In genomic region chr12:16875678-16876077, GRCm38 (mm10) we compare ENCODE assay signal across 12 mouse cellular contexts. TPM values are rescaled to one million over a fixed set of nuclear protein-coding genes. Genes with fewer than 3 reads are reported as not detected.
DNase-seq lines count a peak whose midpoint lies in the region; ATAC-seq and TF ChIP-seq lines count a peak whose summit lies in the region.
"Had no signal": no experiment of that assay in that cellular context is flagged by ENCODE, and none has a peak within 500 bp of the region (broad histone marks: within the 10 kb centered on the region; RNA-seq: fewer than 3 reads in every experiment).

No protein-coding gene starts in this region.

- no peaks in the 10 kb centered on the region for H3K36me3 ChIP-seq in heart, embryonic 12.5 days
- no peaks in the 10 kb centered on the region for H3K36me3 ChIP-seq in liver, embryonic 15.5 days (replicated peaks)
- H3K36me3 ChIP-seq: G1E had no signal

- H3K27ac ChIP-seq in heart, embryonic 12.5 days (ENCODE audit: poor library complexity, severe bottlenecking), result no peak overlapping the region
- no peak overlapping the region; the same call in 1 of the 2 replicates for H3K27ac ChIP-seq in liver, embryonic 15.5 days (replicated peaks)
- peak overlapping the region; percentile 97 for H3K27ac ChIP-seq in bone marrow macrophage, adult 2 months (ENCODE audit: insufficient read depth, low read depth, low read length)

- DNase-seq in heart, adult 11 months, result peak; percentile 93
- no peak for DNase-seq in liver
- no peak for DNase-seq in thymus, postnatal 10 days (ENCODE audit: low spot score in 2 of 2)
- DNase-seq: cerebellum, postnatal 25 days; kidney, postnatal 36 days had no signal

- no peak overlapping the region for H3K4me3 ChIP-seq in heart, embryonic 12.5 days
- no peak overlapping the region for H3K4me3 ChIP-seq in liver, embryonic 15.5 days (replicated peaks)
- peak overlapping the region; percentile 30; the same call in 1 of the 2 replicates for H3K4me3 ChIP-seq in bone marrow macrophage, adult 2 months (ENCODE audit: insufficient read depth, low read length)
- H3K4me3 ChIP-seq: myocyte had no signal

- TF ChIP-seq CTCF in bone marrow macrophage, adult 2 months (IDR thresholded peaks at IDR 0.05; ENCODE audit: low read depth, low read length), result no peak

- no peak overlapping the region for H3K4me2 ChIP-seq in heart, embryonic 12.5 days
- peak overlapping the region; percentile 16; the same call in 1 of the 2 replicates for H3K4me2 ChIP-seq in liver, embryonic 15.5 days

- H3K9ac ChIP-seq in heart, embryonic 12.5 days, result no peak overlapping the region
- no peak overlapping the region for H3K9ac ChIP-seq in liver, embryonic 15.5 days

- H3K9me3 ChIP-seq in heart, embryonic 12.5 days (replicated peaks), result no peaks in the 10 kb centered on the region
- H3K9me3 ChIP-seq in liver, embryonic 15.5 days (replicated peaks), result no peaks in the 10 kb centered on the region
- H3K9me3 ChIP-seq: G1E had no signal

- WGBS in heart, embryonic 12.5 days, result 58% methylated on average over 7 of the region's 7 CpGs
- WGBS in liver, embryonic 15.5 days (ENCODE audit: insufficient replicate concordance), result 19% methylated on average over 7 of the region's 7 CpGs

- no peak for TF ChIP-seq POLR2A in bone marrow macrophage, adult 2 months (IDR thresholded peaks at IDR 0.05; ENCODE audit: borderline replicate concordance, low read depth, low read length)

- no peaks in the 10 kb centered on the region for H3K27me3 ChIP-seq in heart, embryonic 12.5 days (replicated peaks)
- no peaks in the 10 kb centered on the region for H3K27me3 ChIP-seq in liver, embryonic 15.5 days

- no peak for ATAC-seq in heart, embryonic 12.5 days (ENCODE audit: insufficient number of reproducible peaks, low FRiP score)
- ATAC-seq in liver, embryonic 15.5 days (ENCODE audit: insufficient read depth), result no peak
- peak; percentile 38; the same call in 1 of the 2 replicates for ATAC-seq in monocyte, adult 5-6 weeks (replicated peaks; ENCODE audit: insufficient number of reproducible peaks, low FRiP score, low TSS enrichment, poor library complexity, severe bottlenecking)
- no peak for ATAC-seq in erythroid progenitor cell, adult 5-6 weeks (replicated peaks; ENCODE audit: low FRiP score, poor library complexity, severe bottlenecking)

- peaks cover 66% of the 10 kb centered on the region for H3K4me1 ChIP-seq in heart, embryonic 12.5 days (replicated peaks)
- H3K4me1 ChIP-seq in liver, embryonic 15.5 days (replicated peaks), result peaks cover 42% of the 10 kb centered on the region
- peaks cover 56% of the 10 kb centered on the region for H3K4me1 ChIP-seq in bone marrow macrophage, adult 2 months (ENCODE audit: control insufficient read depth, insufficient read depth, low read length)

RNA-seq across cellular contexts. Expression of gene Rock2, which starts 19.0 kb away (rescaled TPM):
- 29.7 and 32.0 TPM in 2 replicates for polyA plus RNA-seq in heart, embryonic 12.5 days (2016; fragmentation: Nextera tagmentation; extraction: Ambion mirVana)
- polyA plus RNA-seq in liver, embryonic 15.5 days (2015; fragmentation: Nextera tagmentation; extraction: Ambion mirVana), result 5.6 and 6.3 TPM in 2 replicates
- 46.8 and 47.9 TPM in 2 replicates for polyA plus RNA-seq in bone marrow macrophage, adult 2 months (2012; ENCODE audit: insufficient read depth, insufficient read length, missing spikeins)
- total RNA-seq in monocyte, adult 5-6 weeks (2017), result 78.4 to 114 TPM (median 84.2 TPM) in 3 replicates
- total RNA-seq in erythroid progenitor cell, adult 5-6 weeks (2015; ENCODE audit: low replicate concordance), result 51.9 and 55.8 TPM in 2 replicates
- total RNA-seq in erythroid progenitor cell, adult 5-6 weeks (2017; ENCODE audit: low replicate concordance), result 57.9 and 73.0 TPM in 2 replicates
